Mouse (Mus musculus) embryonic fibroblast, embryonic 13.5 days (primary cell): ENCODE results near the gene Slc12a3.

Experiments used
- CTCF ChIP-seq: IDR thresholded peaks from 2 replicates; pipeline ENCODE4 v1.5.1; 2011; ENCODE audit warnings: mild to moderate bottlenecking, control low read depth, low read length, moderate library complexity, borderline replicate concordance; ENCODE audit not compliant: insufficient read depth
- POLR2A ChIP-seq: IDR thresholded peaks from 2 replicates; pipeline ENCODE4 v1.6.1; 2011; ENCODE audit warnings: low read depth, mild to moderate bottlenecking, control low read depth, low read length, moderate library complexity

DNA sequence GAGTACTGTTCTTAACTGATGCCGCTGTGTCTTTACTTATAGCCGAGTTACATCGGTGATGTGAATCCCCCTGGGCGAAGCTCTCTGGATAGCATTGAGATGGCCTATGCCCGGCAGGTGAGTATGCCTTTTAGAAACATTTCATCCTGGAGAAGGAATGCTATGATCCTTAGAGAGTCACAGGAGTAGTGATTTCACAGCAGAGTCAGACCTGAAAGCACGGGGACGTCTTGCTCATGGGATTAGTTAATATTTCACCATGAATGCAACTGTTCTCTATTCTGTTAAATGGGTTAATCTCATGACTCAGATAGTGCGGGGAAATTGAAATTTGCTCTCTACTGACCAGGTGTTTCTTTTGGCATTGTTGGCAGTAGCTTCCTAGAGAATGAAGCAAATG is 36.4 kb upstream of the Slc12a3 start:
- TF ChIP-seq CTCF (no peak), POLR2A (no peak)
